Mouse (Mus musculus): ENCODE data around the gene Tbce. TPM values are rescaled to one million over a fixed set of nuclear protein-coding genes. Genes with fewer than 3 reads are reported as not detected.

Tbce gene
- total and polyA plus RNA-seq, 2 experiments, result 11.9 to 36.2 TPM

DNA sequence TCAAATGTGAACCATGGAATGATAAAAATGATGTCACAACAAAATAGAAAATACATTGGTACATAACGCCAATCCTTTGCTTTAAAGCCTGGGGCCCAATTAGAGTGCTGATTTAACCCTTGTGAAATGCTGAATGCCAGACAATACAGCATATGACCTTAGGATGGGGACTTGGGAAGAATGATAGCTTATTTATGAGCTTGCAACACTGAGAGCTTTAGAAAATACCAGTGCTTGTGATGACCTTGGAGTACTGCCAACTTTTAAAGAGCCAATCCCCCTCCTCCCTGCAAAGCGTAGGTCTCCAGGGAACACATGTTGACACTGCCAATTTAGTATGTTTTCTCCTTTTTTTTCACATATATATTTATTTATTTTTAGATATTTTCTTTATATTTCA lies 36.7 kb downstream of the Tbce start:
- no peaks in the 10 kb centered on the region for H3K79me2 ChIP-seq (ENCODE audit: control insufficient read depth, insufficient read depth, low read length)
- no peak overlapping the region for H3K4me3 ChIP-seq (ENCODE audit: insufficient read depth, low read depth, low read length)
- 61% methylated on average over 2 of the region's 2 CpGs for WGBS
- TF ChIP-seq POLR2A (IDR thresholded peaks at IDR 0.05; ENCODE audit: extremely low read depth, insufficient read depth, low read length), result no peak
- no peak for TF ChIP-seq CTCF (IDR thresholded peaks at IDR 0.05; ENCODE audit: low read depth, low read length)
- no peak overlapping the region for H3K9ac ChIP-seq (ENCODE audit: low read depth, low read length)
- H3K4me1 ChIP-seq (ENCODE audit: control insufficient read depth, insufficient read depth, low read length), result peaks cover 2% of the 10 kb centered on the region; the same call in 1 of the 2 replicates
- DNase-seq (ENCODE audit: extremely low read depth, low read depth, low spot score), result no peak
- H3K27me3 ChIP-seq (ENCODE audit: control insufficient read depth, insufficient read depth, low read length), result no peaks in the 10 kb centered on the region
- H3K27ac ChIP-seq (replicated peaks; ENCODE audit: insufficient read depth, low read depth, low read length), result no peak overlapping the region
- peaks cover 73% of the 10 kb centered on the region for H3K36me3 ChIP-seq (ENCODE audit: control insufficient read depth, insufficient read depth, low read length)

DNA sequence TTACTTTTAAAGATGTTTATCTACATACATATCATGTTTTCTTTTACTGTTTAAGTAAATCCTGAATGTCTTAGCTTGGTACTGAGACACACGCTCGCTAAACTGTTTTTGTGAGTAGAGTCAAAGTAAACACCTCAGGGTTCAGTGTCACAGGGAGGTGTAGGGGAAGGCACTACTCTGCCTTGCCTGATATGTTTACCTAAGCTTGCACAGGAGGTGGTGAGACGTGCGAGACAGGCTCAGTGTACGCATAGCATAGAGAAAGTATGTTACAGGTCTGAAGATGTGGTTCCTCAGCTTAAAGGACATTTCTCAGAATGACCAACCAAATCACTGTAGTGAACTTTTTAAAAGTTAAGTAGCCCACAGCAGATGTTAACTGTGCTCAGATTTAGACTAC lies 42.0 kb downstream of the Tbce start:
- Histone ChIP-seq H3K79me2 (ENCODE audit: control insufficient read depth, insufficient read depth, low read length) (no peaks in the 10 kb centered on the region), H3K9ac (ENCODE audit: low read depth, low read length) (no peak overlapping the region), H3K27me3 (ENCODE audit: control insufficient read depth, insufficient read depth, low read length) (no peaks in the 10 kb centered on the region), H3K36me3 (ENCODE audit: control insufficient read depth, insufficient read depth, low read length) (peaks cover 57% of the 10 kb centered on the region), H3K4me1 (ENCODE audit: control insufficient read depth, insufficient read depth, low read length) (peaks cover 12% of the 10 kb centered on the region; the same call in 1 of the 2 replicates), H3K4me3 (ENCODE audit: insufficient read depth, low read depth, low read length) (no peak overlapping the region), H3K27ac (replicated peaks; ENCODE audit: insufficient read depth, low read depth, low read length) (no peak overlapping the region)
- TF ChIP-seq CTCF (IDR thresholded peaks at IDR 0.05; ENCODE audit: low read depth, low read length) (no peak), POLR2A (IDR thresholded peaks at IDR 0.05; ENCODE audit: extremely low read depth, insufficient read depth, low read length) (no peak)
- no peak for DNase-seq (ENCODE audit: extremely low read depth, low read depth, low spot score)
- WGBS, result 74% methylated on average over 5 of the region's 5 CpGs

DNA sequence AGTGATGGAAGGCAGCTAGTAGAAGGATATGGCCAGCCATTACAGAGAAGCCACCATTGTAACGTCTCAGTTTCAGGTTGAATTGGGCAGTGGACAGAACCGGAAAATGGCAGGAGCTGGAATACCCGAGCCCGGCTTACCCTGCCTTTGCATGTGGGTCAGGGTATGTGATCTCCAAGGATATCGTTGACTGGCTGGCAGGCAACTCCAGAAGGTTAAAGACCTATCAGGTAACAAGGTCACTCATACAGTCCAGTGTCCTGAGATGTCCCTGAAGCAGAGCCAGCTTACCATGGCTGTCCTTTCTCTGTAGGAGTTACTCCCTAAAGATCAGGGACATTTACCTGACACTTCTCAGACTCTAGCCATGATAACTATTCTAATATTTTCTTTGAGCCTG lies 44.4 kb downstream of the Tbce start:
- DNase-seq (ENCODE audit: extremely low read depth, low read depth, low spot score), result peak; percentile 81
- peak overlapping the region; percentile 55 for H3K27ac ChIP-seq (replicated peaks; ENCODE audit: insufficient read depth, low read depth, low read length)
- no peak overlapping the region for H3K9ac ChIP-seq (ENCODE audit: low read depth, low read length)
- peaks cover 47% of the 10 kb centered on the region for H3K36me3 ChIP-seq (ENCODE audit: control insufficient read depth, insufficient read depth, low read length)
- H3K79me2 ChIP-seq (ENCODE audit: control insufficient read depth, insufficient read depth, low read length), result no peaks in the 10 kb centered on the region
- H3K4me1 ChIP-seq (ENCODE audit: control insufficient read depth, insufficient read depth, low read length), result peaks cover 12% of the 10 kb centered on the region; the same call in 1 of the 2 replicates
- no peak overlapping the region for H3K4me3 ChIP-seq (ENCODE audit: insufficient read depth, low read depth, low read length)
- no peak for TF ChIP-seq CTCF (IDR thresholded peaks at IDR 0.05; ENCODE audit: low read depth, low read length)
- 42% methylated on average over 5 of the region's 5 CpGs for WGBS
- H3K27me3 ChIP-seq (ENCODE audit: control insufficient read depth, insufficient read depth, low read length), result no peaks in the 10 kb centered on the region

DNA sequence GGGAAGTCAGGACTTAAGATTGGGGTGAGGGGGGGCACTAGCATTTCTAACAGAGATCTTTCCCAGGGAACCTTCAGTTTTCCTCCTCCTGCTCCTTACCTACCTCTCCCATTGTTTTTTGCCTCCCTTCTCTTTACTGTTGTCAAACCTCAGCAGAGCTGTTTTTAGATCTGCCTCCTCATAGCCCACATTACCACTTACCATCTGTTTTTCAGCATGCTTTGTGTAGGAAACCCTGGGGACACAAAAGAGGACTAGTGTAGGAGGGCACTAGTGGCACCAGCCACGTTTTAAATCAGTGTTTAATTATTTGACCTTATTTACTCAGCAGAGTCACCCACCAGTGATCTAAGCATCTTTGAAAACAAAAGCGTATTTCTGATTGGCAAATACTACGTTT lies 46.4 kb downstream of the Tbce start:
- H3K9ac ChIP-seq (ENCODE audit: low read depth, low read length), result no peak overlapping the region
- H3K27me3 ChIP-seq (ENCODE audit: control insufficient read depth, insufficient read depth, low read length), result no peaks in the 10 kb centered on the region
- 79% methylated on average over 3 of the region's 3 CpGs for WGBS
- H3K27ac ChIP-seq (replicated peaks; ENCODE audit: insufficient read depth, low read depth, low read length), result no peak overlapping the region
- H3K4me1 ChIP-seq (ENCODE audit: control insufficient read depth, insufficient read depth, low read length), result peaks cover 12% of the 10 kb centered on the region; the same call in 1 of the 2 replicates
- peaks cover 33% of the 10 kb centered on the region for H3K36me3 ChIP-seq (ENCODE audit: control insufficient read depth, insufficient read depth, low read length)
- H3K4me3 ChIP-seq (ENCODE audit: insufficient read depth, low read depth, low read length), result no peak overlapping the region
- no peaks in the 10 kb centered on the region for H3K79me2 ChIP-seq (ENCODE audit: control insufficient read depth, insufficient read depth, low read length)
- no peak for DNase-seq (ENCODE audit: extremely low read depth, low read depth, low spot score)
- no peak for TF ChIP-seq POLR2A (IDR thresholded peaks at IDR 0.05; ENCODE audit: extremely low read depth, insufficient read depth, low read length)
- TF ChIP-seq CTCF (IDR thresholded peaks at IDR 0.05; ENCODE audit: low read depth, low read length), result no peak

DNA sequence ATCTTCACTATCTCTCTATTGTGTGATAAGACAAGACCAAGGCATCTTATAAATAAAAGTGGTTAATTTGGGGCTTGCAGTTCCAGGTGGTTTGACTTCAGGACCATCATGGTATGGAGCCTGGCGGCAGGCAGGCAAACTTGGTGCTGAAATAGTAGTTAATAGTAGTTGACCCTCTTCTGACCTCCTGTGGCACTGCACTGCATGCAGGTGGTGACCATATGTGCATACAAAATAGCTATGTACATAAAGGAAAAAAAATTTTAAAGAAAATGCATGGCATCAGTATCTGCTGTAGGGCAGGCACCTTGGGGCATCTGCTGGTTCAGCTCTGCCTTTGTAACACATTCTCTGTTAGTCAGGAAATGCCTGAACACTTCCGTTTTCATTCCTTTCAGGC lies 49.0 kb downstream of the Tbce start:
- TF ChIP-seq POLR2A (IDR thresholded peaks at IDR 0.05; ENCODE audit: extremely low read depth, insufficient read depth, low read length) (no peak), CTCF (IDR thresholded peaks at IDR 0.05; ENCODE audit: low read depth, low read length) (no peak)
- DNase-seq (ENCODE audit: extremely low read depth, low read depth, low spot score), result no peak
- Histone ChIP-seq H3K9ac (ENCODE audit: low read depth, low read length) (no peak overlapping the region), H3K36me3 (ENCODE audit: control insufficient read depth, insufficient read depth, low read length) (peaks cover 23% of the 10 kb centered on the region), H3K79me2 (ENCODE audit: control insufficient read depth, insufficient read depth, low read length) (no peaks in the 10 kb centered on the region), H3K27ac (replicated peaks; ENCODE audit: insufficient read depth, low read depth, low read length) (no peak overlapping the region), H3K27me3 (ENCODE audit: control insufficient read depth, insufficient read depth, low read length) (no peaks in the 10 kb centered on the region), H3K4me3 (ENCODE audit: insufficient read depth, low read depth, low read length) (no peak overlapping the region), H3K4me1 (ENCODE audit: control insufficient read depth, insufficient read depth, low read length) (peaks cover 17% of the 10 kb centered on the region)
- 90% methylated on average over 2 of the region's 2 CpGs for WGBS

DNA sequence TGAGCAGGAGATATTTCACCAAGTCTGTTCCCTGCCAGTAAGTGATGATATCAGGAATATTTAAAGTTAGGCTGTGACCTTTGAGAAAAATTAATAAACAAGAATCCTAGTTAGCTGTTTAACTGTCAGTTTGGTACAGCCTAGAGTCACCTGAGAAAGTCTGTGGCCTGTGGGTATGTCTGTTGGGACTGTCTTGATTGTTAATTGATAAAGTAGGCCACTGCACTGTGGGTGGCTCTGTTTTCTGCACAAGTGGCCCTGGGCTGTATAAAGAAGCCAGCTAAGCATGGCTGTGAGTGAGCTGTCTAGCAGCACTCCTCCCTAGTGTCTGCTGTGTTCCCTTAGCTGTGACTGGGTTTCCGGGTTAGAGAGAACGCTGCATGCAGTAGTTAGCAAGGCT lies 50.3 kb downstream of the Tbce start:
- H3K36me3 ChIP-seq (ENCODE audit: control insufficient read depth, insufficient read depth, low read length), result peaks cover 23% of the 10 kb centered on the region
- DNase-seq (ENCODE audit: extremely low read depth, low read depth, low spot score), result no peak
- no peaks in the 10 kb centered on the region for H3K27me3 ChIP-seq (ENCODE audit: control insufficient read depth, insufficient read depth, low read length)
- WGBS, result 98% methylated on average over 2 of the region's 2 CpGs
- H3K4me1 ChIP-seq (ENCODE audit: control insufficient read depth, insufficient read depth, low read length), result peaks cover 8% of the 10 kb centered on the region
- H3K79me2 ChIP-seq (ENCODE audit: control insufficient read depth, insufficient read depth, low read length), result no peaks in the 10 kb centered on the region
- H3K27ac ChIP-seq (replicated peaks; ENCODE audit: insufficient read depth, low read depth, low read length), result no peak overlapping the region
- H3K4me3 ChIP-seq (ENCODE audit: insufficient read depth, low read depth, low read length), result no peak overlapping the region
- TF ChIP-seq CTCF (IDR thresholded peaks at IDR 0.05; ENCODE audit: low read depth, low read length), result no peak
- no peak for TF ChIP-seq POLR2A (IDR thresholded peaks at IDR 0.05; ENCODE audit: extremely low read depth, insufficient read depth, low read length)
- H3K9ac ChIP-seq (ENCODE audit: low read depth, low read length), result no peak overlapping the region
